Mouse (Mus musculus) neural tube, embryonic 15.5 days (tissue): ENCODE measurements around the gene Vmn1r196. TPM values are rescaled to one million over a fixed set of nuclear protein-coding genes. Genes with fewer than 3 reads are reported as not detected.
"Not testable (repeated sequence)": the region's sequence is repeated elsewhere in the genome, so short reads cannot be mapped to it uniquely, and the experiment has no call there.

Experiments used
- ATAC-seq: fragments of 200-750 bp; cut with Nextera tagmentation; 2 replicates; pipeline ENCODE4 v1.8.0; 2017; ENCODE audit warnings: mild to moderate bottlenecking, moderate TSS enrichment, moderate library complexity; ENCODE audit not compliant: low FRiP score
- H3K27ac ChIP-seq: fragments of 300-500 bp; sonication (generic); replicated peaks from 2 replicates; pipeline ENCODE4 v1.5.1; 2015; ENCODE audit warnings: mild to moderate bottlenecking, inconsistent platforms
- H3K27me3 ChIP-seq: fragments of 300-500 bp; sonication (generic); replicated peaks from 2 replicates; pipeline ENCODE4 v1.6.1; 2015; ENCODE audit warnings: inconsistent platforms
- H3K36me3 ChIP-seq: fragments of 300-500 bp; sonication (generic); 2 replicates; pipeline ENCODE4 v1.6.1; 2015; ENCODE audit warnings: inconsistent platforms
- H3K4me1 ChIP-seq: fragments of 300-500 bp; sonication (generic); 2 replicates; pipeline ENCODE4 v1.6.1; 2015; ENCODE audit warnings: inconsistent platforms
- H3K4me2 ChIP-seq: fragments of 300-500 bp; sonication (generic); 2 replicates; pipeline ENCODE4 v1.6.1; 2015; ENCODE audit warnings: inconsistent platforms, mild to moderate bottlenecking, moderate library complexity
- H3K4me3 ChIP-seq: fragments of 300-500 bp; sonication (generic); replicated peaks from 2 replicates; pipeline ENCODE4 v1.5.1; 2015; ENCODE audit warnings: mild to moderate bottlenecking, inconsistent platforms
- H3K9ac ChIP-seq: fragments of 300-500 bp; sonication (generic); replicated peaks from 2 replicates; pipeline ENCODE4 v1.6.1; 2015; ENCODE audit warnings: mild to moderate bottlenecking, inconsistent platforms
- H3K9me3 ChIP-seq: fragments of 300-500 bp; sonication (generic); replicated peaks from 2 replicates; pipeline ENCODE4 v1.6.1; 2016; ENCODE audit warnings: inconsistent platforms
- whole genome bisulfite sequencing: fragments of 180-500 bp; shearing (Covaris S2); methylation state at CpG from one replicate; pipeline ENCODE4 v1.1.7; 2015; ENCODE audit warnings: mixed read lengths; 5-methylcytosine and 5-hydroxymethylcytosine counted together
- polyA plus RNA-seq: library from polyadenylated mRNA; unstranded; fragments of >200 nt; fragmentation: Nextera tagmentation; extraction: Ambion mirVana; gene quantifications from 2 replicates; pipeline ENCODE4 v1.2.1, GENCODE M21; 2015

Vmn1r196 gene
- not detected in 2 replicates for polyA plus RNA-seq

DNA sequence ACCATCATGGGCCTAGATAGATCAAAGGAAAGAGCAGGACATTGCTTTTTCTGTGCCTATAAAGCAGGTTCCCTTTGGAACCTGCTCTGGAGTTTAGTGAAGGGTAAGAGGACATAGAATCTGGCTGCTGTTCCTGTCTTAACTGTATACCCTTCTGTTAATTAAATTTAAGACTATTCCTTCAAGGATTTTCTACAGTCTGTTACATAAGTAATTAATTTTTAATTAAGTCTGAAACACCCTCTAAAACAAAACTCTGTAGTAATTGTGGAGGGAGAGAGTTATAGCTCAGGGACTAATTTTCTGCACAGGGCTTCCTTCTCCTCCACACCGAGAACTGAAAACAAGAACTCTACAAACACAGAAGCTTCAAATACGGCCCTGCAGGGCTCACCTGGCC, at the start of gene Vmn1r196:
Gene Vmn1r196, plus strand, starts transcription at position 301 of the 400 bp plus-strand sequence.
- H3K4me3 ChIP-seq: no peak within 1 kb of the TSS
- H3K9me3 ChIP-seq: no peaks in the 10 kb centered on the region
- H3K27me3 ChIP-seq: no peaks in the 10 kb centered on the region
- no peaks in the 10 kb centered on the region for H3K4me1 ChIP-seq
- H3K9ac ChIP-seq: no peak within 1 kb of the TSS
- H3K4me2 ChIP-seq: no peak within 1 kb of the TSS
- 61% methylated on average over 2 of the region's 2 CpGs for WGBS
- ATAC-seq: no peak
- H3K27ac ChIP-seq: no peak within 1 kb of the TSS
- no peaks in the 10 kb centered on the region for H3K36me3 ChIP-seq

DNA sequence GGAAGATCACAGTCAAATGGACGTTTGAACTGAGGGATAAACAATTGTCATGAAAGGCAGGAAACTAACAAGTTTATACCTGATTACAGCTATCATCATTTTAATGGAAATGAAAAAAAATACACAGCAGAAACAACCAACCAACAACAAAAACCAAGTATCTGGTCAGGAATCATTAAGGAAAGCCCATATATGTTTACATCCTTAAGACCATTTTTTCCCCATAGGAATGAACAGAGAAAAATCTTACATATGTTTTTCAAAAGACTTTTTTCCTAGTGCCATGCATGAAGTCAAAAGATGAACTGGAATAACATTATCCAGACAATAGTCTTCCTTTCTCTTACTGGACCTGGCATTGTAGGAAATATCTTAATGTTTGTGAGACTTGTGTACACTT, 45.8 kb upstream of the Vmn1r196 start, which contains the start of gene Vmn1r194:
Gene Vmn1r194, plus strand, starts transcription at position 301 of the 400 bp plus-strand sequence.
- Histone ChIP-seq H3K9me3 (no peaks in the 10 kb centered on the region), H3K27me3 (no peaks in the 10 kb centered on the region), H3K4me1 (no peaks in the 10 kb centered on the region), H3K4me2 (no peak within 1 kb of the TSS), H3K27ac (no peak within 1 kb of the TSS), H3K4me3 (no peak within 1 kb of the TSS), H3K9ac (no peak within 1 kb of the TSS), H3K36me3 (no peaks in the 10 kb centered on the region)
- WGBS: 59% methylated on average over 1 of the region's 1 CpGs
- ATAC-seq: no peak

DNA sequence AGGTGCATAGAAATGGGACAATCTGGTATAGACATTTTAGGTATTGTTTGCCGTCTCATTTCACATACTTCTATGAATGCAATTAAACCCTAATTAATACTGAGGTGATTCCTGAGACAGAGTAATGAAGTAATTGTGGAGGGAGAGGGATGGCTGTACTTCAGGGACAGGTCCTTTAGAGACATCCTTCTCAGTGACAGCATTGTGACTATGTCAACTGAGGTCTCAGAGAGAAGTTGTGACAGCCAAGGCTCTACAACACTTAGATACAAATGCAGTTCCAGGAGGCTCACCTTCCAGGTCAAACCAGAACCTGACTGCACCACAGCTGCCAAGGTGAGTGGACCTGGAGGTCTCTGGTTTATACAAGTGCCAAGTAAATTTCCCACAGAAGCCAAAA, 19.5 kb upstream of the Vmn1r196 start, which contains the start of gene Vmn1r195:
Gene Vmn1r195, plus strand, starts transcription at position 301 of the 400 bp plus-strand sequence.
- not testable (repeated sequence) for H3K9ac ChIP-seq, H3K4me3 ChIP-seq, H3K27me3 ChIP-seq, ATAC-seq, H3K4me2 ChIP-seq, H3K4me1 ChIP-seq, H3K27ac ChIP-seq, H3K36me3 ChIP-seq, H3K9me3 ChIP-seq
- WGBS: 88% methylated on average over 1 of the region's 1 CpGs

DNA sequence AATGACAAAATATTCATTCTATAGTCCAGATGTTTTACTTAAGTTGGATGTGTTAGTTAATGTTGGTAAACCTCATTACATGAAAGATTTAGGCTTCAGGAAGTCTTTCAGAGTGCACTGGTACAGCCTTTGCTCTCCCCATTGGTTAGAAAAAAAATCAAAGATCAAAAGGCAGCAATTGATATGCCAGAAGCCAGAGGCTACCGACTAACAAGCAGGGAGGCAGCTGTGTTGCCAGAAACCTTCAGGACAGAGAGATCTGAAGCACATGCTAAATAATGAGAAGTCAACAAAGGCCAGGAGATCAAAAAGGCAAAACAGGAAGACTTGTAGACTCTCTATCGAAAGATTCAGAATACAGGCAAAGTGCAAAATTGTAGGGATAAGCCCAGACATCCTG, 18.0 kb upstream of the Vmn1r196 start:
- no peak for ATAC-seq
- no peak overlapping the region for H3K9ac ChIP-seq
- 52% methylated on average over 2 of the region's 2 CpGs for WGBS
- no peak overlapping the region for H3K4me2 ChIP-seq
- no peaks in the 10 kb centered on the region for H3K4me1 ChIP-seq
- no peak overlapping the region for H3K4me3 ChIP-seq
- no peak overlapping the region for H3K27ac ChIP-seq
- no peaks in the 10 kb centered on the region for H3K9me3 ChIP-seq
- no peaks in the 10 kb centered on the region for H3K36me3 ChIP-seq
- H3K27me3 ChIP-seq: no peaks in the 10 kb centered on the region

DNA sequence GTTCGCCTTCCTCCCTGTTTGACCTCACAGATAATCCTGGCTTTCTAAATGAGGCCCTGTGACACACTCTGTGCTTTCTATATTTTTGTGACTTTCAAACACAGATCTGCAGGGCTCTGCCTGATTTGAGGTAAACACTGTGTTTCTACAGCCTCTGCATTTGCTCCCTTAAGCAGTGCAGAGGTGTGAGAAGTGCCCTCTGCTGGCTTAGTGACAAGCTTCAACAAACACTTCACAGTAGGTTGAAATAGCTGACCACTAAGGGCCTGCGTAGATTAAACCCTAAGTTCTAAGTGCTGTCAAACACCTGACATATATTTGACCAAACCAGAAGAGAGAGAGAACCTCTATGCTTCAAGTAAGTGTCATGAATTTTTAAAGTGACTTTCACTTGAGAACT, 5.1 kb upstream of the Vmn1r196 start:
- Histone ChIP-seq H3K27me3 (no peaks in the 10 kb centered on the region), H3K9me3 (no peaks in the 10 kb centered on the region), H3K9ac (no peak overlapping the region), H3K4me3 (no peak overlapping the region), H3K27ac (no peak overlapping the region), H3K4me1 (no peaks in the 10 kb centered on the region), H3K4me2 (no peak overlapping the region), H3K36me3 (no peaks in the 10 kb centered on the region)
- ATAC-seq: no peak
- 83% methylated on average over 2 of the region's 2 CpGs for WGBS

DNA sequence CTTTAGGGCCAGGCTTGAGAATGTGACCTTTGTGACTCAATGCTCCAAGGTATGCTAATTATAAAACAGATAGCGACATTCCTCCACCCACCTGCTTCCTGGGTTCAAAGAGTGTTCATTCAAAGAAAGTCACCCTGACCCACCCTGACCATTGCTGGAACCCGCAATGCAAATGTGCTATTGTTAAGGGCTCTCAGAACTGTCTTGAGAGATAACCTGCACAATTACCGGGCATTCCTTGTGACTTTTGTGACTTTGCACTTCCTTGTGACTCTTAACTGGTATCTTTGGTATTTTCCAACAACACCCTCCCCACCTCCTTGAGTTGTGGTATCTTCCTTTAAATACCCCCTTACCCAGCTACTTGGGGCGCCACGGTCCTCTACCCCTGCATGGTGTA, 18.4 kb downstream of the Vmn1r196 start:
- H3K4me3 ChIP-seq, H3K27me3 ChIP-seq, H3K4me1 ChIP-seq, H3K9me3 ChIP-seq, H3K4me2 ChIP-seq, ATAC-seq, H3K36me3 ChIP-seq, H3K9ac ChIP-seq, H3K27ac ChIP-seq: not testable (repeated sequence)
- WGBS: 94% methylated on average over 5 of the region's 5 CpGs

DNA sequence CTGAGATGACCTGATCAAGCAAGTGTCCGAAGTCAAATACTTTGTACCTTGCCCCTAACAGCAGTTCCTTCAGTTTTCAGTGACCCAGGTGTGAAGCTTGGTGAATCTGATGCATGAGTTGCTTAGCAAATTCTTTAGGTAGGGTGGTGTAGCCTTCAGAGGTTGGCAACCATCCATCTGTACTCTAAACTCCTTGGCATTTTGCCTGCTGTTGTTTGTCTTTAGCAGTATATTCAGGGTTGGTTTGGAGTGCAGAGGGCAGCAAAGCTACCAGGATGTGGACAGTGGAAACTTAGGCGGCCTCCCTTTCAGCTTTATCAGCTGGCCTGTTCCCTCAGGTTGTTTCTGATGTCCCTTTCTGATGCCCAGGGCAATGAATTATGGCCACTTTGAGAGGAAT, 25.6 kb downstream of the Vmn1r196 start:
- Histone ChIP-seq H3K27me3 (no peaks in the 10 kb centered on the region), H3K4me1 (no peaks in the 10 kb centered on the region), H3K27ac (no peak overlapping the region), H3K4me3 (no peak overlapping the region), H3K9ac (no peak overlapping the region), H3K4me2 (no peak overlapping the region), H3K9me3 (no peaks in the 10 kb centered on the region), H3K36me3 (no peaks in the 10 kb centered on the region)
- no peak for ATAC-seq
- 85% methylated on average over 2 of the region's 2 CpGs for WGBS

DNA sequence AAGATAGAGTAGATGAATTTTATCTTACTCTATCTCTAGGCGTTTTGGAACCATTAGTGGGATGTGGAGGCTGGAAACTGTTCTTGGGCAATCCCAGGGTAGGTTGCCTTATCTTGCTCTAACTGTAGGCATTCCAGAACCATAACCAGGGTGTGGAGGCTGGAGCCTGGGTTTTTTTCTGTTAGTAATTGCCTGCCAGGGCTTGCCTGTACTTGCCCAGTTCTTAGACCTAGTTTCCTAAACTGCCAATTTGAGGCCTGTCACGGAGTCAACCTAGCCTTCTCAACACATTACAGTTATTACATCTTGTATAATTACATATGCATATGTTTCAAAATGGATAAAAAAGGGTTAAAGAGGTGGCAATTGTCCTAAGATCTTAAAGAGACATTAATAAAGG, 27.6 kb downstream of the Vmn1r196 start:
- H3K36me3 ChIP-seq: no peaks in the 10 kb centered on the region
- WGBS: 90% methylated on average over 2 of the region's 2 CpGs
- H3K27ac ChIP-seq: no peak overlapping the region
- H3K4me2 ChIP-seq: no peak overlapping the region
- no peak overlapping the region for H3K4me3 ChIP-seq
- no peak for ATAC-seq
- no peaks in the 10 kb centered on the region for H3K9me3 ChIP-seq
- no peaks in the 10 kb centered on the region for H3K4me1 ChIP-seq
- H3K27me3 ChIP-seq: no peaks in the 10 kb centered on the region
- H3K9ac ChIP-seq: no peak overlapping the region

DNA sequence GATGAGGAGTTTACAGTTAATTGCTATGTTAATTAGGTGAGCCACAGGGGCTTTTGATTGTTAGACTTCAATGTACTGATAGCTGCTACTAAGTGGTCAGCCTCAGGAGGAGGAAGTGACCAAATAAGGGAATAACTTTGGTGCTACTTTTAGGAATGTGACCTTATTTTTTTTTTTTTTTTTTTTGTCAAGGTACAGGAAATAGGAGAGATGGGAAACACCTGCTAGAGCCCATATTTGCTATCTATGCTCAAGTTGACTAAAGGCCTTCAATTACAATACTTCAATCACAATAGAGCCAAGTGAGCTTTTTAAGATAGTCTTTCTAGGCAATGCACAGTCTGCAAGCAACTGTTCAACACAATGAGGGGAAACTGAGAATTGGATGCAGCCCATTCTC, 30.4 kb downstream of the Vmn1r196 start:
- H3K4me1 ChIP-seq: no peaks in the 10 kb centered on the region
- H3K4me3 ChIP-seq: no peak overlapping the region
- H3K9me3 ChIP-seq: no peaks in the 10 kb centered on the region
- no peaks in the 10 kb centered on the region for H3K27me3 ChIP-seq
- no peak overlapping the region for H3K9ac ChIP-seq
- no peak overlapping the region for H3K27ac ChIP-seq
- no peaks in the 10 kb centered on the region for H3K36me3 ChIP-seq
- H3K4me2 ChIP-seq: no peak overlapping the region
- no peak for ATAC-seq

DNA sequence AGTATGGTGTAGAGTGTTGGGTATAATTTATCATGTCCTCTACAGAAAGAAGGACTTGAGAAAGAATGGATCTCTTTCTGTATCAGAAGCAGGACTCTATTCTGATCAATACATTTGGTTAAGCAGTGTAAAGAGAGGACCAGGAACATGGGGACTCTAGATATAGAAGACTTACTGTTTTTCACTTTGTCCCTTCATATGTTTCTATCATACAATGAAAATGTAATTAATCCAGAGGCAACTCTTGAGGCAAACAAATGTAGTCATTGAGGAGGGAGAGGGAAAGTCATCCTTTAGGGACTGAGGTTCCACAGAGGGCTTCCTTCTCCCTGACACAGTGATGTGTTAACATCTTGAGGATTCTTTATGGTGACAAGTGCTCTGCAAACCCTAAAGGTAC, 34.6 kb downstream of the Vmn1r196 start, which contains the start of gene Vmn1r197:
Gene Vmn1r197, plus strand, starts transcription at position 301 of the 400 bp plus-strand sequence.
- H3K4me2 ChIP-seq: no peak within 1 kb of the TSS
- H3K9me3 ChIP-seq: no peaks in the 10 kb centered on the region
- H3K27me3 ChIP-seq: no peaks in the 10 kb centered on the region
- no peak for ATAC-seq
- H3K4me1 ChIP-seq: no peaks in the 10 kb centered on the region
- no peaks in the 10 kb centered on the region for H3K36me3 ChIP-seq
- no peak within 1 kb of the TSS for H3K9ac ChIP-seq
- H3K4me3 ChIP-seq: no peak within 1 kb of the TSS
- no peak within 1 kb of the TSS for H3K27ac ChIP-seq

DNA sequence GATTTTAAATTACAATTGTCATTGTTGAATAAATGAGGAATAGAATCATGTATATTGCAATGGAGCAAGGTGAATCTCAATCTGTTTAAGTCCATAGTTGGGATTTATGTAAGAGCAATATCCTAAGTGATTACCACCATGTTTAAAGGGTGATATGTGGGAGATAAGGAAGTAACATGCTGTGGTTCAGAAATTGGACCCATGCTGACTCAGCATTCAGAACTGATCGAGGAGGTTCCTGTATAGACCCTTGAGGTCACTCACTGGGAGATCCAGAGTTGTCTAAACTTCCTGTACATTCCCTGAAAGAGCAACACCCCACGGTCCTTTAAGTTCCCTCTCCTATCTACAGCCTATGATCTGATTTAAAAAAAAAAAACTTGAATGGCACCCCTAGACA, 43.5 kb downstream of the Vmn1r196 start:
- 87% methylated on average over 2 of the region's 2 CpGs for WGBS
- no peak for ATAC-seq
- no peak overlapping the region for H3K4me2 ChIP-seq

DNA sequence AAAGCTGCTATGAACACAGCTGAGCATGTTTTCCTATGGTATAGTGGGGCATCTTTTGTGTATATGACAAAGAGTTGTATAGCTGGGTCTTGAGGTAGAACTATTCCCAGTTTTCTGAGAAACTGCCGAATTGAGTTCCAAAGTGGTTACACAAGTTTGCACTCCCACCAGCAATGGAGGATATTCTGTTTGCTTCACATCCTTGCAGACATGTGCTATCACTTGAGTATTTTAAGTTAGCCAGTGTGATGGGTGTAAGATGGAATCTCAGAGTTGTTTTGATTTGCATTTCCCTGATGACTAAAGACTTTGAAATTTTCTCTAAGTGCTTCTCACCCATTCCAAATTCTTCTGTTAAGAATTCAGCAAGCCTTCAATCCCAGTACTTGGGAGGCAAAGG, 45.8 kb downstream of the Vmn1r196 start:
- Histone ChIP-seq H3K4me3 (no peak overlapping the region), H3K27me3 (no peaks in the 10 kb centered on the region), H3K9me3 (no peaks in the 10 kb centered on the region), H3K4me2 (no peak overlapping the region), H3K27ac (no peak overlapping the region), H3K4me1 (no peaks in the 10 kb centered on the region), H3K36me3 (no peaks in the 10 kb centered on the region), H3K9ac (no peak overlapping the region)
- 95% methylated on average over 1 of the region's 1 CpGs for WGBS
- ATAC-seq: no peak

More for the DNA sequence above, 43.5 kb downstream of the Vmn1r196 start:
- H3K9me3 ChIP-seq: no peaks in the 10 kb centered on the region
- H3K4me3 ChIP-seq: no peak overlapping the region
- no peak overlapping the region for H3K9ac ChIP-seq
- H3K27ac ChIP-seq: no peak overlapping the region
- no peaks in the 10 kb centered on the region for H3K36me3 ChIP-seq
- H3K27me3 ChIP-seq: no peaks in the 10 kb centered on the region
- no peaks in the 10 kb centered on the region for H3K4me1 ChIP-seq
